In the genomic region with DNA sequence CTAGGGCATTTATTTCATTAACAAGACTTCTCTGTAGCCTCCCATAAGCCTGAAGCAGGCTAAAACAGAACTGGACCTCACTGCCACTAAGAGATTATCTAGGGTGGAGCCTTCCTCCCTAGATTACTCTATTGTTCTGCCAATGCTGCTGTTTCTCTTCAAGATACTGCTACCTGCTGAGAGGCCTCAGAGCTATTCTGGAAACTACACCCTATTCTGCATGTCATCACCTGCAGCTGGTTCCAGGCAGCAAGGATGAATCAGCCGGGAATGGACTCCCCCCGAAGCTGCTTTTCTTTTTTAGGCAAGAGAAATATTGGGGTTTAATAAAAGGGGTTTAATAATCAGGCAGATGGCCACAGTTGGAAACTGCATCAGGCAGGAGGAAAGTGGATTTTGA, we compare ENCODE assay signal across 30 mouse cellular contexts. TPM values are rescaled to one million over a fixed set of nuclear protein-coding genes. Genes with fewer than 3 reads are reported as not detected.
"Had no signal": no experiment of that assay in that cellular context is flagged by ENCODE, and none has a peak within 500 bp of the region (broad histone marks: within the 10 kb centered on the region; RNA-seq: fewer than 3 reads in every experiment).

No protein-coding gene starts in this region.

- H3K27ac ChIP-seq: kidney, postnatal 0 days; layer of hippocampus, adult 2 months; limb, embryonic 10.5 days; limb, embryonic 13.5 days; liver, embryonic 12.5 days; liver, embryonic 15.5 days; lung, embryonic 15.5 days; stomach, postnatal 0 days had no signal

- H3K9me3 ChIP-seq: limb, embryonic 10.5 days; limb, embryonic 13.5 days; liver, embryonic 12.5 days; liver, embryonic 15.5 days; lung, embryonic 15.5 days had no signal

- DNase-seq: kidney, postnatal 25 days; layer of hippocampus, adult 9-11 months; liver; lung, adult 18-20 months; lung, postnatal 10 days; lung, postnatal 4 days; midbrain, embryonic 14.5 days; right cerebral cortex, postnatal 14 days; right cerebral cortex, postnatal 4 days; thymus, adult 2 months; thymus, postnatal 14 days had no signal

- H3K4me3 ChIP-seq: layer of hippocampus, adult 2 months; limb, embryonic 10.5 days; limb, embryonic 13.5 days; liver, embryonic 12.5 days; liver, embryonic 15.5 days; lung, embryonic 15.5 days had no signal

- H3K27me3 ChIP-seq: limb, embryonic 13.5 days; liver, embryonic 12.5 days; liver, embryonic 15.5 days; lung, embryonic 15.5 days had no signal

- H3K9ac ChIP-seq: limb, embryonic 13.5 days; liver, embryonic 12.5 days; liver, embryonic 15.5 days; lung, embryonic 15.5 days had no signal

- H3K4me2 ChIP-seq: limb, embryonic 13.5 days; liver, embryonic 12.5 days; liver, embryonic 15.5 days; lung, embryonic 15.5 days; midbrain, embryonic 11.5 days had no signal

- H3K36me3 ChIP-seq: limb, embryonic 10.5 days; limb, embryonic 13.5 days; liver, embryonic 12.5 days; liver, embryonic 15.5 days; lung, embryonic 15.5 days had no signal

- H3K4me1 ChIP-seq: limb, embryonic 10.5 days; limb, embryonic 13.5 days; liver, embryonic 12.5 days; liver, embryonic 15.5 days; lung, embryonic 15.5 days had no signal

- ATAC-seq: liver, embryonic 12.5 days had no signal

RNA-seq across cellular contexts. Expression of a gene that starts 6.7 kb away (rescaled TPM):
- total RNA-seq: layer of hippocampus, adult 2 months; layer of hippocampus, postnatal 25 days; left cerebral cortex, adult 18-20 months; left cerebral cortex, postnatal 25 days; megakaryocyte progenitor cell, adult 5-6 weeks; megakaryocyte-erythroid progenitor cell, adult 5-6 weeks; midbrain, postnatal 0 days had no signal
- polyA plus RNA-seq: kidney, postnatal 0 days; large intestine, adult 2 months; limb, embryonic 10.5 days; limb, embryonic 13.5 days; liver, embryonic 12.5 days; lung, embryonic 15.5 days; midbrain, embryonic 11.5 days; midbrain, embryonic 14.5 days; midbrain, postnatal 0 days; neural tube, embryonic 11.5 days; neural tube, embryonic 14.5 days; stomach, embryonic 14.5 days; stomach, postnatal 0 days; thymus, adult 2 months had no signal

RNA-seq across cellular contexts. Expression of a gene that starts 11.2 kb away (rescaled TPM):
- total RNA-seq: layer of hippocampus, adult 2 months; layer of hippocampus, postnatal 25 days; left cerebral cortex, adult 18-20 months; left cerebral cortex, postnatal 25 days; megakaryocyte progenitor cell, adult 5-6 weeks; megakaryocyte-erythroid progenitor cell, adult 5-6 weeks; midbrain, postnatal 0 days had no signal
- polyA plus RNA-seq: kidney, postnatal 0 days; large intestine, adult 2 months; limb, embryonic 10.5 days; limb, embryonic 13.5 days; liver, embryonic 12.5 days; liver, embryonic 15.5 days; lung, embryonic 15.5 days; midbrain, embryonic 11.5 days; midbrain, embryonic 14.5 days; midbrain, postnatal 0 days; neural tube, embryonic 11.5 days; neural tube, embryonic 14.5 days; stomach, embryonic 14.5 days; stomach, postnatal 0 days; thymus, adult 2 months had no signal

RNA-seq across cellular contexts. Expression of a gene that starts 18.6 kb away (rescaled TPM):
- total RNA-seq: layer of hippocampus, adult 2 months; layer of hippocampus, postnatal 25 days; left cerebral cortex, adult 18-20 months; left cerebral cortex, postnatal 25 days; megakaryocyte progenitor cell, adult 5-6 weeks; megakaryocyte-erythroid progenitor cell, adult 5-6 weeks; midbrain, postnatal 0 days had no signal
- polyA plus RNA-seq: kidney, postnatal 0 days; large intestine, adult 2 months; limb, embryonic 10.5 days; limb, embryonic 13.5 days; liver, embryonic 12.5 days; liver, embryonic 15.5 days; lung, embryonic 15.5 days; midbrain, embryonic 11.5 days; midbrain, embryonic 14.5 days; midbrain, postnatal 0 days; neural tube, embryonic 11.5 days; neural tube, embryonic 14.5 days; stomach, embryonic 14.5 days; stomach, postnatal 0 days; thymus, adult 2 months had no signal

RNA-seq across cellular contexts. Expression of a gene that starts 21.8 kb away (rescaled TPM):
- total RNA-seq: layer of hippocampus, adult 2 months; layer of hippocampus, postnatal 25 days; left cerebral cortex, adult 18-20 months; left cerebral cortex, postnatal 25 days; megakaryocyte progenitor cell, adult 5-6 weeks; megakaryocyte-erythroid progenitor cell, adult 5-6 weeks; midbrain, postnatal 0 days had no signal
- polyA plus RNA-seq: kidney, postnatal 0 days; large intestine, adult 2 months; limb, embryonic 10.5 days; limb, embryonic 13.5 days; liver, embryonic 12.5 days; liver, embryonic 15.5 days; lung, embryonic 15.5 days; midbrain, embryonic 11.5 days; midbrain, embryonic 14.5 days; midbrain, postnatal 0 days; neural tube, embryonic 11.5 days; neural tube, embryonic 14.5 days; stomach, embryonic 14.5 days; stomach, postnatal 0 days; thymus, adult 2 months had no signal

RNA-seq across cellular contexts. Expression of a gene that starts 43.9 kb away (rescaled TPM):
- total RNA-seq: layer of hippocampus, adult 2 months; layer of hippocampus, postnatal 25 days; left cerebral cortex, adult 18-20 months; left cerebral cortex, postnatal 25 days; megakaryocyte progenitor cell, adult 5-6 weeks; megakaryocyte-erythroid progenitor cell, adult 5-6 weeks; midbrain, postnatal 0 days had no signal
- polyA plus RNA-seq: kidney, postnatal 0 days; large intestine, adult 2 months; limb, embryonic 10.5 days; limb, embryonic 13.5 days; liver, embryonic 12.5 days; liver, embryonic 15.5 days; lung, embryonic 15.5 days; midbrain, embryonic 11.5 days; midbrain, embryonic 14.5 days; midbrain, postnatal 0 days; neural tube, embryonic 11.5 days; neural tube, embryonic 14.5 days; stomach, embryonic 14.5 days; stomach, postnatal 0 days; thymus, adult 2 months had no signal
